In genomic region chr16:25843625-25844024, GRCm38 (mm10) we compare ENCODE assay signal across 22 mouse cellular contexts.
DNase-seq lines count a peak whose midpoint lies in the region; ATAC-seq and TF ChIP-seq lines count a peak whose summit lies in the region.
"Had no signal": no experiment of that assay in that cellular context is flagged by ENCODE, and none has a peak within 500 bp of the region (broad histone marks: within the 10 kb centered on the region; RNA-seq: fewer than 3 reads in every experiment).

No protein-coding gene starts in this region.

- peak; percentile 52 for DNase-seq in limb, embryonic 14.5 days (ENCODE audit: low spot score)
- no peak for DNase-seq in limb, embryonic 10.5 days (ENCODE audit: low spot score)
- DNase-seq in kidney, postnatal 36 days: no peak
- DNase-seq: adrenal gland, postnatal 14 days; cerebellum, adult 2 months; cerebellum, postnatal 36 days; gastrocnemius, postnatal 14 days; kidney, adult 18-20 months; liver, embryonic 13.5 days; lung, embryonic 14.5 days; midbrain, embryonic 14.5 days had no signal

- H3K27ac ChIP-seq in limb, embryonic 14.5 days (replicated peaks; ENCODE audit: low read depth, low read length): no peak overlapping the region; the same call in 1 of the 2 replicates
- no peak overlapping the region for H3K27ac ChIP-seq in limb, embryonic 10.5 days
- H3K27ac ChIP-seq in embryonic facial prominence, embryonic 15.5 days (replicated peaks): peak overlapping the region; percentile 75
- peak overlapping the region; percentile 75 for H3K27ac ChIP-seq in stomach, embryonic 16.5 days (ENCODE audit: low read length)
- H3K27ac ChIP-seq in midbrain, embryonic 13.5 days: no peak overlapping the region
- H3K27ac ChIP-seq: forebrain, embryonic 10.5 days; hindbrain, embryonic 14.5 days; limb, embryonic 12.5 days; liver, embryonic 13.5 days; neural tube, embryonic 12.5 days had no signal

- WGBS in limb, embryonic 14.5 days: 65% methylated on average over 13 of the region's 13 CpGs
- 89% methylated on average over 13 of the region's 13 CpGs for WGBS in limb, embryonic 10.5 days
- WGBS in embryonic facial prominence, embryonic 15.5 days: 69% methylated on average over 13 of the region's 13 CpGs
- WGBS in stomach, embryonic 16.5 days: 80% methylated on average over 13 of the region's 13 CpGs
- WGBS in midbrain, embryonic 13.5 days: 94% methylated on average over 13 of the region's 13 CpGs

- no peak for ATAC-seq in limb, embryonic 14.5 days (ENCODE audit: low FRiP score, low read depth)
- ATAC-seq in embryonic facial prominence, embryonic 15.5 days (ENCODE audit: insufficient number of reproducible peaks, low FRiP score, low TSS enrichment, low read depth): 0 out of 2 replicates have a peak, but pooled peaks have one; percentile 43
- ATAC-seq in stomach, embryonic 16.5 days (ENCODE audit: insufficient read depth, low FRiP score): peak; percentile 44; the same call in 1 of the 2 replicates
- ATAC-seq in erythroblast, adult 5-6 weeks (replicated peaks; ENCODE audit: low FRiP score, poor library complexity, severe bottlenecking): no peak
- no peak for ATAC-seq in midbrain, embryonic 13.5 days
- ATAC-seq: CD4-positive, CD25-positive, alpha-beta regulatory T cell, adult 4 months; forebrain, embryonic 16.5 days; inflammation-experienced regulatory T-cells, adult 6 months had no signal

- H3K4me2 ChIP-seq in limb, embryonic 14.5 days (replicated peaks; ENCODE audit: low read depth, low read length, severe bottlenecking): no peak overlapping the region
- no peak overlapping the region for H3K4me2 ChIP-seq in embryonic facial prominence, embryonic 15.5 days (replicated peaks)
- no peak overlapping the region for H3K4me2 ChIP-seq in stomach, embryonic 16.5 days (ENCODE audit: low read depth, low read length)
- no peak overlapping the region for H3K4me2 ChIP-seq in midbrain, embryonic 13.5 days (replicated peaks)
- H3K4me2 ChIP-seq: hindbrain, embryonic 14.5 days; limb, embryonic 12.5 days; liver, embryonic 13.5 days; lung, embryonic 14.5 days; neural tube, embryonic 12.5 days had no signal

- H3K27me3 ChIP-seq in limb, embryonic 14.5 days (ENCODE audit: control insufficient read depth, insufficient read depth, low read length): no peaks in the 10 kb centered on the region
- no peaks in the 10 kb centered on the region for H3K27me3 ChIP-seq in limb, embryonic 10.5 days (ENCODE audit: low read depth, poor library complexity, severe bottlenecking)
- H3K27me3 ChIP-seq in embryonic facial prominence, embryonic 15.5 days: no peaks in the 10 kb centered on the region
- H3K27me3 ChIP-seq in stomach, embryonic 16.5 days (ENCODE audit: control insufficient read depth, insufficient read depth, low read length): no peaks in the 10 kb centered on the region
- no peaks in the 10 kb centered on the region for H3K27me3 ChIP-seq in midbrain, embryonic 13.5 days
- H3K27me3 ChIP-seq: limb, embryonic 12.5 days; liver, embryonic 13.5 days; neural tube, embryonic 12.5 days had no signal

- H3K9ac ChIP-seq in limb, embryonic 14.5 days (ENCODE audit: low read depth, low read length, severe bottlenecking): no peak overlapping the region
- no peak overlapping the region for H3K9ac ChIP-seq in embryonic facial prominence, embryonic 15.5 days
- H3K9ac ChIP-seq in stomach, embryonic 16.5 days (ENCODE audit: low read length): no peak overlapping the region
- no peak overlapping the region for H3K9ac ChIP-seq in midbrain, embryonic 13.5 days (replicated peaks)
- H3K9ac ChIP-seq: hindbrain, embryonic 14.5 days; limb, embryonic 12.5 days; liver, embryonic 13.5 days; lung, embryonic 14.5 days; neural tube, embryonic 12.5 days had no signal

- H3K36me3 ChIP-seq in limb, embryonic 14.5 days (ENCODE audit: control insufficient read depth, insufficient read depth, low read length): no peaks in the 10 kb centered on the region
- H3K36me3 ChIP-seq in limb, embryonic 10.5 days: no peaks in the 10 kb centered on the region
- no peaks in the 10 kb centered on the region for H3K36me3 ChIP-seq in embryonic facial prominence, embryonic 15.5 days
- H3K36me3 ChIP-seq in stomach, embryonic 16.5 days (ENCODE audit: control insufficient read depth, insufficient read depth, low read length): no peaks in the 10 kb centered on the region
- no peaks in the 10 kb centered on the region for H3K36me3 ChIP-seq in midbrain, embryonic 13.5 days
- H3K36me3 ChIP-seq: forebrain, embryonic 10.5 days; limb, embryonic 12.5 days; liver, embryonic 13.5 days; neural tube, embryonic 12.5 days had no signal

- no peaks in the 10 kb centered on the region for H3K9me3 ChIP-seq in limb, embryonic 14.5 days (ENCODE audit: control insufficient read depth, low read length)
- no peaks in the 10 kb centered on the region for H3K9me3 ChIP-seq in limb, embryonic 10.5 days (replicated peaks)
- H3K9me3 ChIP-seq in embryonic facial prominence, embryonic 15.5 days (replicated peaks): no peaks in the 10 kb centered on the region
- H3K9me3 ChIP-seq in stomach, embryonic 16.5 days (replicated peaks; ENCODE audit: control insufficient read depth, low read length): no peaks in the 10 kb centered on the region
- no peaks in the 10 kb centered on the region for H3K9me3 ChIP-seq in midbrain, embryonic 13.5 days
- H3K9me3 ChIP-seq: forebrain, embryonic 10.5 days; limb, embryonic 12.5 days; liver, embryonic 13.5 days; neural tube, embryonic 12.5 days had no signal

- H3K4me1 ChIP-seq in limb, embryonic 14.5 days (ENCODE audit: control insufficient read depth, insufficient read depth, low read length): no peaks in the 10 kb centered on the region
- peaks cover 11% of the 10 kb centered on the region; the same call in 1 of the 2 replicates for H3K4me1 ChIP-seq in limb, embryonic 10.5 days
- peaks cover 3% of the 10 kb centered on the region; the same call in 1 of the 2 replicates for H3K4me1 ChIP-seq in embryonic facial prominence, embryonic 15.5 days
- H3K4me1 ChIP-seq in stomach, embryonic 16.5 days (ENCODE audit: control insufficient read depth, insufficient read depth, low read length): no peaks in the 10 kb centered on the region
- H3K4me1 ChIP-seq in midbrain, embryonic 13.5 days (replicated peaks): no peaks in the 10 kb centered on the region
- H3K4me1 ChIP-seq: liver, embryonic 13.5 days; neural tube, embryonic 12.5 days had no signal

- TF ChIP-seq POLR2A in limb, embryonic 14.5 days (IDR thresholded peaks at IDR 0.05; ENCODE audit: borderline replicate concordance, extremely low read depth, insufficient read depth, insufficient read length): no peak

- H3K4me3 ChIP-seq in limb, embryonic 14.5 days (replicated peaks; ENCODE audit: low read length): no peak overlapping the region
- no peak overlapping the region for H3K4me3 ChIP-seq in limb, embryonic 10.5 days
- H3K4me3 ChIP-seq in embryonic facial prominence, embryonic 15.5 days (replicated peaks): no peak overlapping the region
- no peak overlapping the region for H3K4me3 ChIP-seq in stomach, embryonic 16.5 days (replicated peaks; ENCODE audit: low read length)
- H3K4me3 ChIP-seq in midbrain, embryonic 13.5 days (replicated peaks): no peak overlapping the region
- H3K4me3 ChIP-seq: forebrain, embryonic 10.5 days; limb, embryonic 12.5 days; liver, embryonic 13.5 days; neural tube, embryonic 12.5 days had no signal

Comparison
In these comparisons a context has a peak if more than half of its experiments do, and no peak if none do; other contexts are left out.
1. ATAC-seq: peak in embryonic facial prominence, embryonic 15.5 days (single experiment) and stomach, embryonic 16.5 days (single experiment); none in limb, embryonic 14.5 days (single experiment), erythroblast, adult 5-6 weeks (single experiment) and midbrain, embryonic 13.5 days (single experiment).
2. H3K27ac ChIP-seq: peak in embryonic facial prominence, embryonic 15.5 days (single experiment) and stomach, embryonic 16.5 days (single experiment); none in limb, embryonic 14.5 days (single experiment), limb, embryonic 10.5 days (single experiment) and midbrain, embryonic 13.5 days (single experiment).